Mouse (Mus musculus) naive thymus-derived CD4-positive, alpha-beta T cell, adult 2 months (primary cell): ENCODE results near the gene Hoxa9.

Source experiments
- DNase-seq: peaks from one replicate; pipeline ENCODE4 v3.0.0-alpha.2; 2011; ENCODE audit warnings: low read depth

Hoxa9 gene

GRCm38 (mm10) chr6:52216691-52217458, 14.0 kb downstream of the Hoxa9 start:
- DNase-seq = peak; percentile 53

- DNase-seq = peak; percentile 30
Observed at GRCm38 (mm10) chr6:52215771-52216535, 14.9 kb downstream of the Hoxa9 start.

GRCm38 (mm10) chr6:52215070-52215469, 15.8 kb downstream of the Hoxa9 start:
- DNase-seq = peak; percentile 11

GRCm38 (mm10) chr6:52214271-52214670, 16.6 kb downstream of the Hoxa9 start:
- peak; percentile 17 for DNase-seq

GRCm38 (mm10) chr6:52213119-52213986, 17.5 kb downstream of the Hoxa9 start, which contains the start of the genes Hoxa3 and Gm28308:
TSS of gene Hoxa3 (minus strand) at chr6:52213336.
TSS of gene Gm28308 (minus strand) at chr6:52213339.
- peak; percentile 15 for DNase-seq

- peak; percentile 61 for DNase-seq
Observed at GRCm38 (mm10) chr6:52212556-52213118, 18.3 kb downstream of the Hoxa9 start.

GRCm38 (mm10) chr6:52211961-52212360, 18.9 kb downstream of the Hoxa9 start:
- no peak for DNase-seq

GRCm38 (mm10) chr6:52211170-52211935, 19.5 kb downstream of the Hoxa9 start:
- peak; percentile 82 for DNase-seq

GRCm38 (mm10) chr6:52209685-52210046, 21.2 kb downstream of the Hoxa9 start:
- no peak for DNase-seq

GRCm38 (mm10) chr6:52208868-52209684, 21.8 kb downstream of the Hoxa9 start:
- peak; percentile 33 for DNase-seq

- DNase-seq = peak; percentile 19
Observed at GRCm38 (mm10) chr6:52208072-52208867, 22.6 kb downstream of the Hoxa9 start, which contains the start of gene Hoxa6. TSS of gene Hoxa6 (minus strand) at chr6:52208722.

GRCm38 (mm10) chr6:52207684-52207976, 23.3 kb downstream of the Hoxa9 start:
- no peak for DNase-seq

- no peak for DNase-seq
Observed at GRCm38 (mm10) chr6:52206882-52207683, 23.8 kb downstream of the Hoxa9 start.

- no peak for DNase-seq
Observed at GRCm38 (mm10) chr6:52205638-52206621, 25.0 kb downstream of the Hoxa9 start.

- DNase-seq = no peak
Observed at GRCm38 (mm10) chr6:52205221-52205620, 25.7 kb downstream of the Hoxa9 start.

- DNase-seq = no peak
Observed at GRCm38 (mm10) chr6:52204050-52204752, 26.7 kb downstream of the Hoxa9 start, which contains the start of gene Hoxa5. TSS of gene Hoxa5 (minus strand) at chr6:52204587.
